Mouse (Mus musculus): ENCODE measurements at regions not wholly inside any gene's neighbourhood (a gene's known extent, or its start where the extent isn't known, plus 50 kb on each side); places are given as distances from the start of the nearest gene placed in this dataset.

DNA sequence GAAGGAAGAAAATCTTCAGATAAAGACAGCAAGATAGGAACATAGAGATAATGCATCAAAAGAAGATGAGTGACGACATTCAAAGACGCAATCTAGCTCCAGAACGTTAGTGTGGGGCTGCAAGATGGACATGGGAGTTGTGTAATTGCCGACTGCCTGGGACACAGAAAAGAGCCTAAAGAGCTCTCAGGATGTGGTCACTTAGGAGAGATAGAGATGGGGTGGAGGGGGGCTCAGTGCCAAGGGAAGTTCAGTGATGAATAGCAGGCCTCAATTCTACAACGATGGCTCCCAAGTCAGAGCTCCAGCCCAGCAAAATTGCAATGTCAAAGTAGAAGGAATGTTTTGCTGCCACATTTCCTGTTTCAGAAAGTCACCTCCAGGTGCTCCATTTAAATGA, 545.3 kb downstream of the Nfib start:
- no peak for TF ChIP-seq POLR2A (IDR thresholded peaks at IDR 0.05; ENCODE audit: control insufficient read depth in 1 of 2, insufficient read depth in 1 of 2, low read depth in 1 of 2, low read length in 2 of 2, poor library complexity in 1 of 2)
- no peak for TF ChIP-seq MAX (IDR thresholded peaks at IDR 0.05; ENCODE audit: low read length)
- no peak for TF ChIP-seq CTCF (IDR thresholded peaks at IDR 0.05 in 2 of 3, conservative IDR thresholded peaks at IDR 0.05 in 1 of 3; ENCODE audit: control insufficient read depth in 1 of 3, insufficient read depth in 1 of 3, low read depth in 2 of 3, low read length in 3 of 3, poor library complexity in 1 of 3, severe bottlenecking in 1 of 3)
- TF ChIP-seq RCOR1 (IDR thresholded peaks at IDR 0.05; ENCODE audit: low read depth, low read length), result no peak
- TF ChIP-seq USF1 (IDR thresholded peaks at IDR 0.05; ENCODE audit: low read depth, low read length), result no peak
- TF ChIP-seq MYB (IDR thresholded peaks at IDR 0.05; ENCODE audit: low read depth, low read length), result no peak
- no peak for TF ChIP-seq ZKSCAN1 (IDR thresholded peaks at IDR 0.05; ENCODE audit: low read depth, low read length)
- no peak for TF ChIP-seq E2F4 (IDR thresholded peaks at IDR 0.05; ENCODE audit: borderline replicate concordance, low read depth, low read length)

Measured in MEL (cell line).